Mouse (Mus musculus) erythroblast, adult 5-6 weeks (primary cell): Measurements from ENCODE around the gene Socs4. TPM values are rescaled to one million over a fixed set of nuclear protein-coding genes. Genes with fewer than 3 reads are reported as not detected.

Experiments used
- ATAC-seq: replicated peaks from 2 replicates; pipeline ENCODE4 v1.8.0; 2016; ENCODE audit warnings: moderate number of reproducible peaks, mild to moderate bottlenecking, moderate TSS enrichment, inconsistent platforms; ENCODE audit not compliant: poor library complexity, low FRiP score, severe bottlenecking
- total RNA-seq, 2 experiments: library from RNA; stranded (forward) in 1 of 2; stranded (reverse) in 1 of 2; fragments of 150-400 nt in 1 of 2; fragments of 200-764, 138-1000 nt in 1 of 2; gene quantifications; 2 replicates each; pipeline versions ENCODE4 v1.2.3 to v1.2.4; 2015 to 2017; ENCODE audit warnings: low replicate concordance in 2 of 2

Gene Socs4
- total RNA-seq, 2 experiments from 2014 or later = 18.7 to 23.4 TPM

GRCm38 (mm10) chr14:47283568-47283967 is 6.8 kb downstream of the Socs4 start:
- no peak for ATAC-seq

GRCm38 (mm10) chr14:47285271-47285670 is 8.5 kb downstream of the Socs4 start:
- no peak for ATAC-seq

- peak; percentile 54; the same call in 1 of the 2 replicates for ATAC-seq
These were observed 9.5 kb downstream of the Socs4 start for GRCm38 (mm10) chr14:47286215-47286614.

- no peak for ATAC-seq
These were observed 10.3 kb downstream of the Socs4 start for GRCm38 (mm10) chr14:47287021-47287420.

GRCm38 (mm10) chr14:47291772-47292171 is 15.0 kb downstream of the Socs4 start:
- no peak for ATAC-seq

- ATAC-seq = no peak
These were observed 17.4 kb downstream of the Socs4 start for GRCm38 (mm10) chr14:47294136-47294535.

- ATAC-seq = no peak
These were observed 19.5 kb downstream of the Socs4 start for GRCm38 (mm10) chr14:47296232-47296631.

- ATAC-seq = peak; percentile 97
These were observed 21.2 kb downstream of the Socs4 start, which contains the start of gene Mapk1ip1l for GRCm38 (mm10) chr14:47297785-47298407. Gene Mapk1ip1l (plus strand): TSS chr14:47298266.

GRCm38 (mm10) chr14:47298408-47298792 is 21.7 kb downstream of the Socs4 start:
- no peak for ATAC-seq

GRCm38 (mm10) chr14:47298819-47299261 is 22.1 kb downstream of the Socs4 start:
- peak; percentile 58; the same call in 1 of the 2 replicates for ATAC-seq

GRCm38 (mm10) chr14:47302885-47303680 is 26.4 kb downstream of the Socs4 start:
- ATAC-seq = no peak

- no peak for ATAC-seq
These were observed 28.2 kb downstream of the Socs4 start for GRCm38 (mm10) chr14:47304814-47305405.

GRCm38 (mm10) chr14:47305933-47306332 is 29.2 kb downstream of the Socs4 start:
- no peak for ATAC-seq

- ATAC-seq = no peak
These were observed 30.9 kb downstream of the Socs4 start for GRCm38 (mm10) chr14:47307669-47308068.

- ATAC-seq = no peak
These were observed 32.3 kb downstream of the Socs4 start for GRCm38 (mm10) chr14:47309061-47309460.

GRCm38 (mm10) chr14:47310342-47311181 is 33.8 kb downstream of the Socs4 start:
- ATAC-seq = no peak

GRCm38 (mm10) chr14:47319362-47319761 is 42.6 kb downstream of the Socs4 start:
- ATAC-seq = no peak

- ATAC-seq = peak; percentile 88
These were observed 44.9 kb downstream of the Socs4 start for GRCm38 (mm10) chr14:47321581-47321980.

GRCm38 (mm10) chr14:47325965-47326761 is 49.4 kb downstream of the Socs4 start:
- ATAC-seq = no peak
